ENCODE assay signal across 14 mouse cellular contexts in genomic region chr3:131295513-131296200, GRCm38 (mm10). TPM values are rescaled to one million over a fixed set of nuclear protein-coding genes. Genes with fewer than 3 reads are reported as not detected.
DNase-seq lines count a peak whose midpoint lies in the region; ATAC-seq and TF ChIP-seq lines count a peak whose summit lies in the region.
"Had no signal": no experiment of that assay in that cellular context is flagged by ENCODE, and none has a peak within 500 bp of the region (broad histone marks: within the 10 kb centered on the region; RNA-seq: fewer than 3 reads in every experiment).

No protein-coding gene starts in this region.

- H3K36me3 ChIP-seq in liver, postnatal 0 days (replicated peaks; ENCODE audit: insufficient read depth, low read length) = no peaks in the 10 kb centered on the region
- H3K36me3 ChIP-seq in small intestine, adult 2 months (ENCODE audit: control insufficient read depth, insufficient read depth, low read length) = peaks cover 21% of the 10 kb centered on the region
- H3K36me3 ChIP-seq: kidney, embryonic 15.5 days; limb, embryonic 10.5 days; neural tube, embryonic 12.5 days had no signal

- no peak overlapping the region for H3K4me2 ChIP-seq in liver, postnatal 0 days (ENCODE audit: low read depth, low read length)
- H3K4me2 ChIP-seq: hindbrain, embryonic 14.5 days; kidney, embryonic 15.5 days; neural tube, embryonic 12.5 days had no signal

- peak; percentile 79 for ATAC-seq in liver, postnatal 0 days

- no peak for TF ChIP-seq EP300 in liver, postnatal 0 days (IDR thresholded peaks at IDR 0.05; ENCODE audit: low read depth)

- intact Hi-C loops in gastrocnemius, postnatal 14 days (cut with DNase I; ENCODE audit: low total_unique reads) = no loop called here

- no peak for TF ChIP-seq CTCF in lung, adult 2 months (IDR thresholded peaks at IDR 0.05; ENCODE audit: insufficient read depth, low read length)
- no peak for TF ChIP-seq CTCF in liver, postnatal 0 days (IDR thresholded peaks at IDR 0.05; ENCODE audit: low read depth)
- TF ChIP-seq CTCF in small intestine, adult 2 months (IDR thresholded peaks at IDR 0.05; ENCODE audit: extremely low read depth, insufficient read length, insufficient replicate concordance, low read depth, low read length) = no peak

- H3K9me3 ChIP-seq in liver, postnatal 0 days (ENCODE audit: low read length) = no peaks in the 10 kb centered on the region
- H3K9me3 ChIP-seq: kidney, embryonic 15.5 days; limb, embryonic 10.5 days; neural tube, embryonic 12.5 days had no signal

- H3K27ac ChIP-seq in liver, postnatal 0 days (ENCODE audit: low read depth) = no peak overlapping the region
- peak overlapping the region; percentile 36 for H3K27ac ChIP-seq in small intestine, adult 2 months (ENCODE audit: insufficient read depth, low read depth, low read length)
- H3K27ac ChIP-seq: hindbrain, embryonic 14.5 days; kidney, embryonic 15.5 days; limb, embryonic 10.5 days; neural tube, embryonic 12.5 days had no signal

- 56% methylated on average over 12 of the region's 12 CpGs for WGBS in lung, adult 2 months
- 50% methylated on average over 12 of the region's 12 CpGs for WGBS in liver, postnatal 0 days (ENCODE audit: insufficient replicate concordance)
- WGBS in small intestine, adult 2 months = 43% methylated on average over 12 of the region's 12 CpGs

- no peak overlapping the region for H3K9ac ChIP-seq in liver, postnatal 0 days (replicated peaks)
- H3K9ac ChIP-seq: hindbrain, embryonic 14.5 days; kidney, embryonic 15.5 days; neural tube, embryonic 12.5 days had no signal

- DNase-seq in adrenal gland, adult 2 months = peak; percentile 26
- DNase-seq in adrenal gland, adult (ENCODE audit: inconsistent age in 2 of 2, low spot score in 1 of 2) = no peak
- peak; percentile 40 to 43 for DNase-seq in lung, adult 18-20 months
- DNase-seq in lung, adult 2 months = no peak
- peak; percentile 57 for DNase-seq in liver, postnatal 0 days
- DNase-seq in gastrocnemius, postnatal 14 days = no peak
- no peak for DNase-seq in Muller cell, postnatal 12 days (ENCODE audit: inconsistent ontology term)
- DNase-seq: cerebellum, postnatal 25 days; midbrain, embryonic 14.5 days had no signal

- no peaks in the 10 kb centered on the region for H3K4me1 ChIP-seq in lung, adult 2 months (ENCODE audit: control insufficient read depth, insufficient read depth, low read length)
- no peaks in the 10 kb centered on the region; the same call in 1 of the 2 replicates for H3K4me1 ChIP-seq in liver, postnatal 0 days (ENCODE audit: insufficient read depth)
- H3K4me1 ChIP-seq in small intestine, adult 2 months (ENCODE audit: control insufficient read depth, insufficient read depth, insufficient read length, low read length) = peaks cover 26% of the 10 kb centered on the region
- H3K4me1 ChIP-seq: kidney, embryonic 15.5 days; neural tube, embryonic 12.5 days had no signal

- H3K4me3 ChIP-seq in lung, adult 2 months (replicated peaks; ENCODE audit: extremely low read depth, low read depth, low read length) = no peak overlapping the region
- no peak overlapping the region for H3K4me3 ChIP-seq in liver, postnatal 0 days (ENCODE audit: low read depth, low read length)
- H3K4me3 ChIP-seq in small intestine, adult 2 months (ENCODE audit: low read depth, low read length) = peak overlapping the region; percentile 30
- H3K4me3 ChIP-seq: kidney, embryonic 15.5 days; limb, embryonic 10.5 days; neural tube, embryonic 12.5 days had no signal

- no peaks in the 10 kb centered on the region for H3K27me3 ChIP-seq in liver, postnatal 0 days (ENCODE audit: insufficient read depth, low read length)
- H3K27me3 ChIP-seq in small intestine, adult 2 months (ENCODE audit: control insufficient read depth, insufficient read depth, low read length) = no peaks in the 10 kb centered on the region
- H3K27me3 ChIP-seq: kidney, embryonic 15.5 days; neural tube, embryonic 12.5 days had no signal

- TF ChIP-seq POLR2A in lung, adult 2 months (IDR thresholded peaks at IDR 0.05; ENCODE audit: borderline replicate concordance, extremely low read depth, low read depth, low read length) = no peak
- no peak for TF ChIP-seq POLR2A in small intestine, adult 2 months (IDR thresholded peaks at IDR 0.05; ENCODE audit: low read depth, low read length)

RNA-seq across cellular contexts. Expression of gene Cyp2u1, which starts 7.4 kb away (rescaled TPM):
- 10 to 100 TPM; 14.4 to 24.0 TPM for total RNA-seq in adrenal gland, adult 2 months (2021)
- 14.2 and 17.2 TPM in 2 replicates for polyA plus RNA-seq in adrenal gland, adult 2 months (2012; rRNA removed)
- 2.7 TPM in 2 replicates for polyA plus RNA-seq in lung, adult 2 months (2012; rRNA removed)
- polyA plus RNA-seq in liver, postnatal 0 days (2015; fragmentation: Nextera tagmentation; extraction: Ambion mirVana) = 1.2 and 1.4 TPM in 2 replicates
- 1.3 and 21.0 TPM in 2 replicates for polyA plus RNA-seq in small intestine, adult 2 months (2012; rRNA removed)
- 1 to 10 TPM; 5.6 to 6.3 TPM for total RNA-seq in gastrocnemius, postnatal 14 days (2021)

RNA-seq across cellular contexts. Expression of gene Hadh, which starts 23.8 kb away (rescaled TPM):
- total RNA-seq in adrenal gland, adult 2 months (2021) = 100 to 1,000 TPM; 456 to 509 TPM
- polyA plus RNA-seq in adrenal gland, adult 2 months (2012; rRNA removed) = 288 and 386 TPM in 2 replicates
- 79.7 and 113 TPM in 2 replicates for polyA plus RNA-seq in lung, adult 2 months (2012; rRNA removed)
- polyA plus RNA-seq in liver, postnatal 0 days (2015; fragmentation: Nextera tagmentation; extraction: Ambion mirVana) = 279 and 305 TPM in 2 replicates
- 118 and 314 TPM in 2 replicates for polyA plus RNA-seq in small intestine, adult 2 months (2012; rRNA removed)
- 100 to 1,000 TPM; 182 to 238 TPM for total RNA-seq in gastrocnemius, postnatal 14 days (2021)

Comparison
In these comparisons a context has a peak if more than half of its experiments do, and no peak if none do; other contexts are left out.
1. DNase-seq: peak in adrenal gland, adult 2 months (single experiment), lung, adult 18-20 months (2 of 2) and liver, postnatal 0 days (single experiment); none in adrenal gland, adult (0 of 2), lung, adult 2 months (single experiment), gastrocnemius, postnatal 14 days (single experiment) and Muller cell, postnatal 12 days (single experiment).